Mouse (Mus musculus): ENCODE measurements around the gene Mrpl52.

Gene Mrpl52

DNA sequence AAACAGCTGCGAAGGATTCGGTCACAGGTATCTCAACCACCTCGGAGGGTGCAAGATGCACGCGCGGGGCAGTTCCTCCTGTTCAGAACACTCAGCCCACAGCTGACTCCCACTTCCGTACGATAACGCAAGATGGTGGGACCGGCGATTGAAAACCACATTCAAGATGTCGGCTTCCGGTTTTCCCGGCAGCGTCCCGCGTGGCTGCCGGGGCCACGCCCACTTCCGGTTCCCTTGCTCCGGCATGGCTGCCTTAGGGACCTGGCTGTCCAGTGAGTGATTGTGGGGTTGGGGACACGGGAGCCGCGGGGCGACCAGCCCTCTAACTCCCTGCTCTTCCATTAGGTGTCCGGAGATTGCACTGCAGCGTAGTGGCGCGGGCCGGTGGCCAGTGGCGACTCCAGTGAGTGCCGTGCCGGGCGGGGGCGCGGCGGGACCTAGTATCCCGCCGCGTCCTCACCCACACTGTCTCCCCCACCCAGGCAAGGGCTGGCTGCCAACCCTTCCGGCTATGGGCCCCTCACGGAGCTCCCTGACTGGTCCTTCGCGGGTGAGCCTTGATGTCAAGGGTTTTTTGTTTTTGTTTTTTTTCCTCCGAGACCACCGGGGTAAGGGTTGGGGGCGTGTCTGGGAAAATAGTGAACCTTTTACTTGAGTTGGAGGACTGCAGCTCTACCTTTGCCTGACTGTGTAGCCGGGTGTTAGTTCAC lies at the start of gene Mrpl52:
TSS of gene Mrpl52 (plus strand) at position 221 of the 710 bp plus-strand sequence.
- in situ Hi-C loops (cut with MseI, MboI): no loop called here

DNA sequence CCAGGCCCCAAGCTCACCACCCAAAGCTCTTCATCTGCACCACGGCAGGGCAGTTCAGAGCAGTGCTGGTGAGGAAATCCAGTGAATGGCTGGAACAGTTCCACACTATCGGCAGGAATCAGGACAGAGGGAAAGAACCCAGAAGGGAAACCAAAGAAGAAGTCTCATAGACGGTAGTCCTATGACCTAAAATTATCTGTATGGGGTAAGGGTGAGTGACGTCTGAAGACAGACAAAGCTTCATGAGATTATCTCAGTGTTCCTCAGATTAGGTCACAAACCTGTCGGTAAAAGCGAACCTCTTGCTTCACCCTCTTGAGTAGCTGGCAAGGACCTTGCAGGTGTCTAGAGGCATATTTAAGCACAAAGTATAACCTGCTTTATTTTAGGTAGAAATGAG lies 49.5 kb upstream of the Mrpl52 start:
- in situ Hi-C loops (cut with MseI, MboI): loop anchor here in 1 of 2 experiments (5.0 kb wide), 1 partner anchor 35 kb away; no protein-coding TSS in a partner anchor

DNA sequence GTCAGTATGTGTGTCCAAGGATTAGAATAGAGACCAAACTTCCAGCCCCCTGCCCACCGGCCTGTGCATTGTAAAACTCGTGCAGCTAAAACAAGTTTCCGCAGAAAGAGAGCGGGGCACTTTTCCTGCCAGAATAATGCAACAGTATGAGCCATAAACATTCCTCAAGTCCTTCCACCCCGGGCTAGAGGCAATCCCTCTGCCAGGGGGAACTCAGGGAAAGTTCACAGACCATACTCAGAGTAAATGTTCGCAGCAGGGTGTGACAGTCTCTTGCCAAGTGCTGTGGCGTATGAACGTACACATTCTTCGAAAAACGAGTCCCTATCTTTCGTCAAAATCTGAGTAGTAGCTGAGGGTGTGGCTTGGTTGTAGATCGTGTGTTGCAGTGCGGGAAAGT lies 47.1 kb upstream of the Mrpl52 start:
- in situ Hi-C loops (cut with MseI, MboI): loop anchor here in 1 of 2 experiments (5.0 kb wide), 1 partner anchor 33 kb away; no protein-coding TSS in a partner anchor

DNA sequence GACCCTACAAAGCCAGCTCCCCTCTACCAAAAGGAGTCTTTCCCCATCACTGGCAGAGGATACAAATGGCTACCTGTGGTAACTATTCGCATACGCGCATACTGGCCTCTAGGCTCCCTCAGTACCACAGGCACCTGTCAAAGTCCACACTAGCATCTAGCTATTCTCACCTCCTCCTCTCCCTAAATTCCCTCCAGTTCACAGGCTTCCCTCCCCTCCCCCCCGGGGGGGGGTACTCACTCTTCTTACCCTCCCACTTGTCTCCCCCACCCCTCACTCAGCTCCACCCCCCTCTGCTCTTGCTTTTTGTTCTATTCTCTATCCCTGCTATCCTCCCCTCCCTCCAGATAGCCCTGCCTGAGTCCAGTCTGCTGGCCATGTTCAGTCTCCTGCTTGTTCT lies 46.1 kb upstream of the Mrpl52 start:
- in situ Hi-C loops (cut with MseI, MboI): no loop called here

DNA sequence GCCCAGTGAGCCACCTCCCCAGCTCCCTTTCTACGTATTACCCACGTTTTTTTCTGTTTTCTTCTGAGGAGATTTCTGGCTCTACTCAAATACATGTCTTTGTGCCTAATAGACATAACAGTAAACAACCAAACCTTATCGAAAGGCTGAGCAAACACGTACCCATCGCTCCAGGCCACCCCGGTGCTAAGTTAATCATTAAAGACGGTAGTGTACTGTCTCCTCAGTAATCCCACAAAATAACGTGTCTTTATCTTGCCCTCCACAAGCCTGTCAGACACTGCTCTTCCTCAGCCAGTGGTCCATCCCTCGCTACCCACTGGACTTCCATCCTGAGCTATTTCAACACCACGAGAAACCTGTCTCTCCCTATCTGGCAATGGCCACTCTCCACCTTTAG lies 44.9 kb upstream of the Mrpl52 start:
- in situ Hi-C loops (cut with MseI, MboI): no loop called here

DNA sequence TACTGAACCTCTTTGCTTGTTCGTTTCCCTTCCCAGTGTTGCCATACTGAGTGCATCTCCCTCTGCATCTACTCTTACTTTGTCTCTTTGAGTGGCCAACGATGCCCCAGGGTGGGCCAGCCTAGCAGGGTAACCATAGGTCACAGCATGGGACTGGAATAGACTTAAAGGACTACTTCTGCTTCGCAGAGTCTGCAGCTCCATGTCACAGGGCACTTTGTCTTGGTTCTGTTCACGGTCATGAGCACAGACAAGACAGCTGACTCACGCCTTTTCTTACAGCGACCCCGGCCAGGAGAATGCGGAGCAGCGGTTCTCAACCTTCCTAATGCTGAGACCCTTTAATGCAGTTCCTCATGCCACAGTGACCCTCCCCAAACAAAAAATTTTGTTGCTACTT lies 44.1 kb upstream of the Mrpl52 start:
- in situ Hi-C loops (cut with MseI, MboI): no loop called here

DNA sequence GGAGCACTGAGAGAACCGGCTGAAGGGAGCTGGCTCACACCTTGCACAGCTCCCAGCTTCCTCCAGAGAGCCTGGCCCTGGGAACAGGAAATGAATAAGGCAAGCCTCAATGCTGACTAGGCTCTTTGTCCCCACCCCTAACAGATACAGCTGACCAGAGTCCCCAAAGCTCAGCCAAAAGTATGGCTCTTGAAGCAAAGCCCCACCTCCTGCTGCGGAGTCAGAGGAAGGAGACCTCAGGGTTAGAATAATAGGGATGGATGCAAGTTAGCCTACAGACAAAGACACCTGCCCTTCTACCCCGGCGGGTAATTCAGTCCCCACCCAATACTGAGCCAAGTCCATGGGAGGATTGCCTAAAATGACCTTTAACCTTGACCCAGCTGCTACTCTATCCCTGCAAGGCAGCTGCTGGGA lies 43.3 kb upstream of the Mrpl52 start:
- in situ Hi-C loops (cut with MseI, MboI): no loop called here

DNA sequence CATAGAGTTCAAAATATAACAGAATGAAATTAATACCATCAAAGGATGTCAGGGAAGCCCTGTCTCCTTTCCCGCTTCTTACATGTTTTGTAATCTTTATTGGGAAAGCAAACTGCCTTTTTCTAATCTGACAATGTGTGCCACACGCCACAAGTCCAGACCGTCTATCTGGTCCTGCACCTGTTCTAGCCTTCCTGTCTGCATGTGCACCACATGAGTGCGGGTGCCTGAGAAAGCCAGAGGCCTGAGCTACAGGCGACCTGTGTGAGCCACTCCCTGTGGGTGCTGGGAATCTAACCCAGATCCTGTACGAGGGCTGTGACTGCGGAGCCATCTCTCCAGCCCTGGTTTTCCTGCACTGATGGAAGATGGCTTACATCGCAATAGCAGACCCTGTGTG lies 42.3 kb upstream of the Mrpl52 start:
- in situ Hi-C loops (cut with MseI, MboI): no loop called here

DNA sequence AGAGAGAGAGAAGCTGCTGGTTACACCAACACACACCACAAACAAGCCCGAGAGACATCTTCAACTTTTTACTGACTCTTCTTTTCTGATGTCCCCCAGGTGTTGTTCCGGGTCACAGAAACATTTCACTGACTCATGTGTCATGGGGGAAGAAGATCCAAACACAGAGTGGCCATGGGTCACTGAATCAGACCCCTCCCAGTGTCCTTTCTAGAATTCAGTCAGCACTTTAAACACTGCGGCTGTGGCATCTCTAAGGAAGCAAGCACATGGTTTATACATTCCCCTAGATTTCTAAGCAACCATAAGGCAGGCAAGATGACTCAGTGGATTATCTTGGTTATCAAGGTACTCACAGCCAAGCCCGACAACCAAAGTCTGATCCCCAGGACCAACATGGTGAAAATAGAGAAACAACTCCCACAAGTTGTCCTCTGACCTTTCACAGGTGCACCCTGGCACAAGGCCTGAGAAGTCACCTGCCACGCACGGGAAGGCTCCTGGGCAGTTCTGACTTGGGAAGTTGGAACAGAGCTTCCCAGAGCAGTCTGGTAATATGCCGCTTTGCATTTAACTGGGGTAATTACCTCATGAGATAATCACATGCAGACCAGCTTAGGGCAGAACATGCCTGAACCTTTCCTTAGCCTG lies 40.6 kb upstream of the Mrpl52 start:
- in situ Hi-C loops (cut with MseI, MboI): no loop called here

DNA sequence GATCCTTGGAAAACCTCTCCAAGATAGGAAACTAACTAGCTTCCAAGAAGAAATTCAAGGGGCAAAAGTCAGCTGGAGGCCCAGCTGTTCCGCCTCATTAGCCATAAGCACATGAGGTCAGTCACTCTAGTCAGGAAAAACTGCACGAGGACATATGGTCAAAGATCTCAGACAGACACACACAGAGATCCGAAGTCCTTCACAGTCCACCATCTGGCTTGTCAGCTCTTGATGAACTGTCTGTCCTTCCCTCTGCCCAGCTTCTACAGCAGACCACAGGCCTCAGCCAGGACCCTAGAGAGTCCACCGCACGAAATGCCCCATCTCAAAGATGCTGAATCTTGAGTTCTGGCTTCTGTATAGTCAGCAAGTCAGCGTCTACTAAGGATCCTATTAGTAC lies 39.2 kb upstream of the Mrpl52 start:
- in situ Hi-C loops (cut with MseI, MboI): no loop called here

DNA sequence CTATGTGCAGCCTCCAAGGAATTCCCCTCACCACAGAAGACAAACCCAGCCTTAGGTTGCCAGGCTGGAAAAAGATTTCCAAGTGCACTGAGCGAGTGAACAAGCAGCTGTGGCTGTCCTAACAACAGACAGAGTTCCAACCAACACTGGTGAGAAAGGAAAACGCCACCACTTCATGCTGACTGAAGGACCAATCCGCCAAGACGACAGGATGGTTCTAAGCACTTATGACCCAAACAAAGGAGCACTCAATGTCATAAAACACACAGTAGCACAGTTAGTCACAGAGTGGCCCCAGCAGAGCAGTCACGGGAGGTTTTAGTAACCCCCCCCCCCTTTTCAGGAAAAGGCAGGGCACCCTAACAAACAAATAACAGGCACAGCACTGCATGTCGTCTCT lies 35.9 kb upstream of the Mrpl52 start:
- in situ Hi-C loops (cut with MseI, MboI): no loop called here

DNA sequence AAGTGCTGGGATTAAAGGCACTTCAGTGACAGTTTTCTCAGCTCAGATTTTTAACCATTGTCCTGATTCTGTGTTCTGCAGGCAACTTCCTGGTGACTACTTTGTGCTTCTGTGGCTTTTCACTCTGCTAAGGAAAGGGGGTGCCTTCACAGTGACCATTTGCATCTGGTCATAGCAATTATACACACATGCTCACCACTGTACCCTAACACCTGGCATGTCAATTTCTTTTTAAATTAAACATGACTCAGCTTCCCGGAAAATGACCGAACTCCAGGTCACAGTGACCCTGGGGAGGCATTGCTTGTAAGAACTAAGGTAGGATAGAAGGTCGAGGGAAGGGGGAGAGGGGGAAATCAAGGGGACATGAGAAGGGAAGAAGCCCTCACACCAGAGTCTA lies 32.9 kb upstream of the Mrpl52 start:
- in situ Hi-C loops (cut with MseI, MboI): no loop called here

DNA sequence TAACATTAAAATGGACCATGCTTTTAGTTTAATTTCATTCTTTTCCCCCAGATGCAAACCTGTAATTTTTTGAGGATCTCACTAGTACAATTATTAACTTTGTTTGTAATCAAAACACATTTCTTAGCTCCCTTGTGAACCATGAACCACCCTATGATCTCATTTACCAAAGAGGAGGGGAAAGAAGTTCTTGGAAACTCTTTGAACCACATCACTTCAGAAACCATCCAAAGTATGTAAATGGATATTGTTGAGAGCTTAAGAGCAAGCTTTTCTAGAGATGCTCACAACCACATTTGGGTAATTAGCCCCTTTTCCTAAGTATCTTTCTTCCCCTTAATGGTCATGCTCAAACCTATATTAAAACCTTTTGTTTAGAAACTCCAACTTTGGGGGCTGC lies 32.4 kb upstream of the Mrpl52 start:
- in situ Hi-C loops (cut with MseI, MboI): no loop called here

DNA sequence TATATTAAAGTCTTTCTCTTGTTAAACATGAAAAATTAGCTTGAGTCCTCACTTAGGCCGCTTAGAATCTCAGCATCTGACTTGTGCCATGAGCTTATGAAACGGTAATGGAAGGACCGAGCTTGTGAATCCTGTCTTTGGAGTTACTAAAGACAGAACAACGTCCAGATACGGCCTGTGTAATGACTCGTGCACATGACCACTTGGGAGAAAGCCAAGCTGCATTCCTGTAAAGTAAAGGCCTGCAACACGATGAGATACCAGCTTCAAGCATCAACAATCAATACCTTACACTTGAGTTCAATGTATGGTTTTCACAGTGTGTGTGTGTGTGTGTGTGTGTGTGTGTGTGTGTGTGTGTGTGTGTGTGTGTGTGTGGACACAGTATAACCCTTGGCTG lies 30.0 kb upstream of the Mrpl52 start:
- in situ Hi-C loops (cut with MseI, MboI): no loop called here

DNA sequence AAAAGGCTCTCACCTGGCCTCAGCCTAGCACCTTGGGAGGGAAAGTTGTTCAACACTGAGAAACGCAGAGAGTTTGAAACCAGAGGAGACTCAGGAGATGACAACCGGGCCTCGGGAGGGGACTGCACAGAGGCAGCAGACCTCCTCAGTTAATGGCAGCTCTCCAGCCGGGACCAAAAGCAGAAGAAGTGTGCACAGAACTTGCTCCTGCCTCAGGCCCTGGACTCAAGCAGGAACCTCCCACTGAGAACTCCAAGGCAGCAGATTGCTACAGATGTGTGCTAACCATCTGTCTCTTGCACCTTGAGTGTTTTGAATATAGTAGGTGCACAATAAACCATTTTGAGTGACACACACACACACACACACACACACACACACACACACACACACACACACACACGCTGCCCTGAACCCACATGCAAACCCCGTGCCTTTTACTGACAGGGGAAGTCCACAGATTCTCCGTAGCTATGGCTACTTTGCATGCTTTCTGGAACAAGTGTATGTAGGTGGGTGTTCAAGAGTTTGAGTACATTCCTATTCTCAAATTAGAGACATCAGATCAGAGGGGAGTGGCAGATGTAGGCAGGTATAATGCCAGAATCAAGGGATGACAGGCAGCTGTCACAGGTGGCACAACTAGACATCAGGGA lies 28.7 kb upstream of the Mrpl52 start:
- in situ Hi-C loops (cut with MseI, MboI): no loop called here

DNA sequence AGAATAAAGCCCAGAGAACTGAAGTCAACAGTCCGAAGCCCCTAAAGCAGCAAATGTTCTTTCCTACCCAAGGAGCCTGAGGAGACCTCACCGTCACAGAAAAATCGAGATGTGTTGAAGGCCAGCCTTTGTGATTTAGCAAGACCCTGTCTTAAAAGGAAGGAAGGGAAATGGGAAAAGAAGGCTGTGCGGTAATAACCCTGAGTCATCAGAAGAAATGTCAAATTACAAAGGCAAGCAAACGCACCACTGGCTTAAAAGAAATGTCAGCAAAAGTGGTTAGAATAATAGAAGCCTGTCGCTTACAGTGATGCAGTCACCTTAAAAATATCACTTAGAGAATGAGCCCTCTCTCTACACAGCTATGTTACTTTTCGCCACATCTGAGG lies 28.2 kb upstream of the Mrpl52 start:
- in situ Hi-C loops (cut with MseI, MboI): no loop called here

DNA sequence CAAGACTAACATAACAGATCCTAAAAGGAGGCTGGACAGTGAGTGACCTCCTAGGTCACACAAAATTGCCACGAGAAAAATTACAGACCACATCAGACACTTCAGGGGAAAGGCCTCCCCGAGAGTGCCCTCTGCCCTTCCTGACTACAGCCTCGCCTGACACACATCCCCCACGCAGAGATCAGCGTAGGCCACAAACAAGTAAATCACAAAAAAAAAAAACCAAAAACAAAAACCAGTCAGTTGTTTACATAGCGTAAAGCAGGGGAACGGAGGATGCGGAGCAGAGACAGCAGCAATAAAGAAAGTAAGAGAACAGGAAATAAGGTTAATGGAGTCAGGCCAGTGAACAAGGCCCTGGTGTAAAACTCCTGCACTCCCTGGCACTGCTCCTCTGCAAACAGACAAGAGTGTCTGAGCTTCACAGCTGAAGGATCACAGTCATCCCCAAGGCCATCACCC lies 27.8 kb upstream of the Mrpl52 start:
- in situ Hi-C loops (cut with MseI, MboI): no loop called here

DNA sequence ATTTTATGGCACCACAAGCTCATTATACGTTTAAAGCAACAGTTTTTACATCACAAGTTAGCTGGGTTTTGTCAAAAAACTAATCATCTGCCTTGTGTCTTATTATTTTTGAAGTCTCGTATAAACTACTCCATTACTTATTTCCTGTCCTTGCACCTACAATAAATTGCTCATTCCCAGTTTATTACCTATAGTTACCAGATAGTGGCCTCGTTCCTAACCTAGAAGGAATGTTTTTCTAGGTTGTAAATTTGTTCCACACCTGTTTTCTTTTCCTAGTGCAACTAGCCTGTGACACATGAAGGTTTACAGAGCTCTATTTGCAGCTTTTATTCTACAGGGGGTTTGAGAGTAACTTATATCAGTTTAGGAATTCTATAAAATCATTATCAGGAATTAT lies 25.0 kb upstream of the Mrpl52 start:
- in situ Hi-C loops (cut with MseI, MboI): loop anchor here (25.0 kb wide), 2 partner anchors 164 to 339 kb away; no protein-coding TSS in a partner anchor

DNA sequence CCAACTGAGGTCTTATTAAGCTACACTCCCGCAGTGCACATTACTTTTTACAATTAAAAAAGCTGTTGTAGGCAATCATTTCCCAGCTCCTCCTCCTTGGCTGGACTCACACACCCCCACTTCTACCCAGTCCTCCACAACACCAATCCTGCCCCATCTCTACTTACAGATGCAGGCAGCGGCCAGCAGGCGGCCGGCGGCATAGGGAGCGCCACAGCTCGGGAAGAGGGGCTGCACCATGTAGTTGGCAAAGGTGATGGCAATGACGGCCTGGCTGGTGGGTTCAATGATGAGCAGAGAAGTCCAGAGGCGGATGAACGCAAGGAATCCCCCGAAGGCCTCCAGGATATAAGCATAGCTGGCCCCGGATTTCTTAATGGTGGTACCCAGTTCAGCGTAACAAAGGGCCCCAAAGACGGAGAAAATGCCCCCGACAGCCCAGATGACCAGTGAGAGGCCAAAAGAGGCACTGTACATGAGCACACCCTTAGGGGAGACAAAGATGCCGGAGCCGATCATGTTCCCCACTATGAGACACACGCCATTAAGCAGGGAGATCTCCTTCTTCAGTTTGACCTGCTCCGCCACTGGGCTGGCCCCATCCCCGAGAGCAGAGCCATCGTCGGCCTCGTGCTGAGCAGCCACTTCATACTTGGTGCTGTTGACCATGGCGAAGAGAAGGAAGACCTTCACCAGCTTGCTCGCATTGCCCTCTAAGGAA lies 18.2 kb upstream of the Mrpl52 start:
- in situ Hi-C loops (cut with MseI, MboI): loop anchor here (25.0 kb wide), 2 partner anchors 171 to 346 kb away; no protein-coding TSS in a partner anchor

DNA sequence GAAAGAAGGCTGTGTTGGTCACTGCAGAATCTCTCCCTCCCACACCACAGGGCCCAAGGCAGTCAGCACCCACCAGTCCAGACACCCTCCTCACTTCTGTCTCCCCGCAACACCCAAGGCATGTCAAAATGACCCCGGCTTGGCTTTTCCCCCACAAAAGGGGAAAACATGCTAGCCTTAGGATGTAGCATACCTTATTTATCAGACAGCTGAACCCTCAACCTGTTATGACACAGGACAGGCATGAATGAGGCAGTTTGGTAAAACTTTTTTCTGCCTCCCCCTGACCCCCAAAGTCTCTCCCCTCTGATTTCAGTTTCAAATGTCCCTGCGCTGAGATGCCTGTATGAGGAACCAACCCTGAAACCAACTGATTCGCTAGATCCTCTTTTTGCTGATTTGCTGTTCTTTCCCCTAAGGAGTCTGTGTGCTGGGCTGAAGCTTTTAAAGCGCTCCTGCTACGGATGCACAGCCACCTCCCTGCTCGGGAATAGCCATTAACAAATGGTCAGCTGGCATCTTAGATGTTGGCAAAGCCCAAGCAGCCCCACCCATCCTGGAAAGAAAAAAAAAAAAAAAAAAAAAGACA lies 17.6 kb upstream of the Mrpl52 start:
- in situ Hi-C loops (cut with MseI, MboI): loop anchor here (25.0 kb wide), 2 partner anchors 172 to 347 kb away; no protein-coding TSS in a partner anchor

Measured in mouse trophoblast stem cell (cell line).